Mouse (Mus musculus): ENCODE measurements at regions not wholly inside any gene's neighbourhood (a gene's known extent, or its start where the extent isn't known, plus 50 kb on each side); places are given as distances from the start of the nearest gene placed in this dataset.
A peak's percentile ranks its signal among the peaks of the same experiment; 100 is the strongest.

DNA sequence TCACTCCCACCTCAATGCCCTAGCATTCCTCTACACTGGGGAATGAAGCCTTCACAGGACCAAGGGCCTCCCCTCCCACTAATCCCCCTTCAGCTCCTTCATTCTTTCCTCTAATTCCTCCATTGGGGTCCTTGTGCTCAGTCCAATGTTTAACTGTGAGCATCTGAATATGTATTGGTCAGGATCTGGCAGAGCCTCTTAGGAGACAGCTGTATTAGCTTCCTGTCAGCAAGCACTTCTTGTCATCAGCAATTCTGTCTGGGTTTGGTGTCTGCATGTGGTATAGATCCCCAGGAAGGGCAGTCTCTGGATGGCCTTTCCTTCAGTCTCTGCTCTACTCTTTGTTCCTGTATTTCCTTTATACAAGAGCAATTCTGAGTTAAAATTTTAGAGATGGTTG lies 426.8 kb upstream of the 2610001J05Rik start:
- no peak for DNase-seq (ENCODE audit: low spot score in 2 of 2)

DNA sequence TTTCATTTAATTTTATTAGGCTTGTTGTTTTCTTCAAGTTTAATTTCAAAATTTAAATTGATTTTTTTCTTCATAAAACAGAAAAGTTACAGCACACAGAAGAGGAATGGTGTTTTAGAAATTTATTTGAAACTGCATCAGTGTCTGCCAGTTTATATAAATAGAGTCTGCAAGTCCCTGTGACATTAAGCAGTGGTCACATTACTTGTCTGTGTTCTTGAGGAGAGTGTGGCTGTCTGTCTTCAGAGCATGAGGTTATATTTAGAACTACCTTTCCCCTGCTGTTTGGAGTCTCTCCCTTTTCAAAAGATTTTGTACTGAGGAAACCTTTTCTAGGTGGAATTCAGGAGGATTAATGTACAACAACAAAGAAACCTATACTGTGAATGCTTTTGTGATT lies 426.1 kb upstream of the 2610001J05Rik start:
- DNase-seq (ENCODE audit: low spot score in 2 of 2), result no peak

DNA sequence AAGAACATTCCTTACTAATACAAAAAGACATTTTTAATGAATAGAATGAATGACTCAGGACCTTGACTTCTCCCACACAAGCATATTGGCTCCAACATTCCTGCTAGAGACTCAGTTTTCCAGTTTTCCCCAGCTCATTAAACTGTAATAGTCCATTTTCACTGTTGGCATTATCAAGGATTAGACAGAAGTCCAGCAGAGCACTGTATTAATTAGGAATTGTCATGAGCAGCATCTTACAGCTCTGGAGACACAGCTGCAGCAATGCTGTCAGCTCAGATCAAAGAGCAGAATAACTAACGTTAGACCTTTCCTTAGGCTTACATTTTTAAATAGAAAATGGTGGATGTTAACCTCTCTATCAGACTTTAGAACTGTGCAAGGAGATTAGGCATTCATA lies 419.5 kb upstream of the 2610001J05Rik start:
- no peak for DNase-seq (ENCODE audit: low spot score in 2 of 2)

DNA sequence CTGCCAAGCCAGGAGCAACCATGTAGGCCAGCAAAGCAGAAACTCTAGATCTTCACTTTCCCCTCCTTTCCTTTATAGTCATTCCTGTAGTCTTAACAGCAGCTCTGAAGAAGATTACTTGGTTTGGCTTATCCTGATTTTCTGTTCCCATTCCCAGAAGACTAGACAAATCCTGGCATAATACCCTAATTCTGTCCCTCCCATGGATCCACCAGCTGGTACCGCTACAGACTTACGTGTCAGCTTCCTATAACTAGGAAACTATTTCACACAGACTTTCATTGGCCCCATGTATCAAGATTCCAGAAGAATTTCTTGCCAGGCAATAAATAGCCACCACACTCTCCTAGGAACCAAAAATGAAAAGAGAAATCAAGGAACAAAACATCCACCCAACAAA lies 410.2 kb upstream of the 2610001J05Rik start:
- no peak for DNase-seq (ENCODE audit: low spot score in 2 of 2)

DNA sequence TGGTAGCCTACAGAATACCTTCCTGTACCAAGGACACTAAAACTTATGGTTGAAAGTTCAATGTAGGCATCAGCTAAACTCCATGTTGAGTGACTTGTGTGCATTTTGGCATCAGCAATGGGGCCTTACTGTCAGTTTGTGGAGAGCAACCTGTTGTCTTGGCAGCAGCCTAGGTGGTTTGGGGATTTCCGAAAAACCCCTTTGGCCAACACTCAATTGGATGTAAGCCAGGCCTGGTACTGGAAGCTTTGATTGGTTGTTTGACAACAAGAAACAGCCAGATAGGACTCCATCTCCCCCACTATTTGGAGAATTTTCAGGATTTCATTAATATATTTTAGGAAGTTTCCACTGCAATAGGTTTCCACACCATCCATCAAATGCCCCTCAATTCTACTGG lies 390.6 kb upstream of the 2610001J05Rik start:
- DNase-seq (ENCODE audit: low spot score in 2 of 2), result no peak

DNA sequence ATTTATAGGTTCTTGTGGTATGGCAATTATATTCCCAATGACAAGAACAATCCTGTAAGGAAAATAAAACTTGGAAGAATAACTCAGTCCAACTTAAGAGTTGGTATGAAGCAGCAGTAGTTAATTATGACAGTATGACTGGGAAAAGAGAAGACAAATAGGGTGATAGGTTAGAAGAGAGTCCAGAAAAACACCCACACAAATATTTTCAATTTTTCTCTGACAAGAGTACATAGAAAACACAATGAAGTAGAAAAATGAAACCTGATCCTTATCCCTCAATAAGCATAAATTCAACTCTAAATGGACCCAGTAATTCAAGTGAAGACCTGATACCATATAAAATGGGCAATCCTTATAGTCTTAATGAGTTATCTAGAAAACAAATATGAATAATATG lies 369.0 kb upstream of the 2610001J05Rik start:
- DNase-seq (ENCODE audit: low spot score in 2 of 2), result no peak

DNA sequence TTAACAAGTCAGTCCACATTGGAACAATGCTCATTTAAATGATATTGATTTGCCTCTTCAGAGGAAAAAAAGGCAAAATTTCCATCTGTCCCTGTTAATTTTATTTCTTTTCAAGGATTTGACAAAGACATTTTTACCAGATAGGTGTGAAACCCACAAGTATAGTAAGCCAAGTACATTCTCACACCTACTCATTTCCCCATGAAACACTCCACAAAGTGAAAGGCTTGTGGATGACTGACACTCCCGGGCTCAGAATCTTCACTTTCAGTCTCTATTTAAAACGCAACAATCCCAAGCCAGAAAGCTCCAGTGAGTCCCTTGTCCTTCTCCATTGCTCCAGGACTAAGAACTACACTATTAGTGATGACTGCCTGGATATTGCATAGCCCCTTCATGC lies 367.8 kb upstream of the 2610001J05Rik start:
- no peak for DNase-seq (ENCODE audit: low spot score in 2 of 2)

DNA sequence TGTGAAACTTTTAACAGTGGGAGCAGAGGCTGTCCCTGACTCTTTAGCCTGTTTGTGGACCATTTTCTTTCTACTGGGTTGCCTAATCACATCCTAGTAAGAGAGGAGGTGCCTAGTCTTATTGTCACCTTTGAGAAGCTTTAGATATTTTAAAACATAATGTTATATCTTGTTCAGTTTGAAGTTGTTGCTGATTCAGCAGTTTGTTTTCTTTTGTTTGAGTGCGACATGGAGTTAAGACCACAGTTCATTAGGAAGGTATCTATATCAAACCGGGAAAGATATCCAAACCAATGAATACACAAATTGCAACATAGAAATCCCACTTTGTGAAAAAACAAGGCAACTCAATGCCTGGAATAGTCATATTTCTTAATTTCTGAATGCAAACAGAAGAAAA lies 359.5 kb upstream of the 2610001J05Rik start:
- no peak for DNase-seq (ENCODE audit: low spot score in 2 of 2)

DNA sequence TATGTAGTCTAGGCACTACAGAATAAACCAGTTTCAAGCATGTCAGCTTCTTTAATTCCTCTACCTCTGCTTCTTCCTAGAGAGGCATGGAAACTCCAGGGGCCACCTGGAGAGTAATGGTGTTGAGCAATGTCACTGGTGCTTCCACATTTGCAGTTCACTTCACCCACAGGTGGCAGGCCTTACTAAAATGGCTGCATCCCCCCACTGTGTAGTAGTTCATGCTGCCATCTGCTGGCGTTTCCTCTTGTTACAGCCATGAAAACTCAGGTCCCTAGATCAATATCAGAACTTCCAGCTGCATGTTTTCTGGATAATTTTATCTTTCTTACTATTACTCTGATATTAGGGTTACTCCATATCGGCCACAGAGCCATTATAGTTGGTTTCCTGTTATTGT lies 336.2 kb upstream of the 2610001J05Rik start:
- peak in 1 of 2 experiments; percentile 44 for DNase-seq (ENCODE audit: low spot score in 2 of 2)

DNA sequence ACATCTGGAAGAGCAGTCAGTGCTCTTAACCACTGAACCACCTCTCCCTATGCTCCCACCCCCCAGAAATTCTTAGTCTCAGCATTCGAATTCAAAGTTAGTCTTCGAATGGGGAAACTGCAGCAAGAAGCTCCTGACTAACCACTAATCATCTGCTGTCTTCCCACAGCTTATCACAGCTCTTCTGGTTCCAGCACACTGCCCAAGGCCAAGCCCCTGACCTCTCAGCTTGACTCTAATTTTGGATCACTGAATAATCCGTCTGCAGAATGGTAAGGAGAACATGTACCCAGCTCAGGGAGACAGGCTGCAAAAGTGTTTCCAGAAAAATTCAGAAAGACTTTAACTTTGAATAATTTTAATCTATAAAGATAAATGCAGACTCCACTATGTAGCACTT lies 325.8 kb upstream of the 2610001J05Rik start:
- no peak for DNase-seq (ENCODE audit: low spot score in 2 of 2)

DNA sequence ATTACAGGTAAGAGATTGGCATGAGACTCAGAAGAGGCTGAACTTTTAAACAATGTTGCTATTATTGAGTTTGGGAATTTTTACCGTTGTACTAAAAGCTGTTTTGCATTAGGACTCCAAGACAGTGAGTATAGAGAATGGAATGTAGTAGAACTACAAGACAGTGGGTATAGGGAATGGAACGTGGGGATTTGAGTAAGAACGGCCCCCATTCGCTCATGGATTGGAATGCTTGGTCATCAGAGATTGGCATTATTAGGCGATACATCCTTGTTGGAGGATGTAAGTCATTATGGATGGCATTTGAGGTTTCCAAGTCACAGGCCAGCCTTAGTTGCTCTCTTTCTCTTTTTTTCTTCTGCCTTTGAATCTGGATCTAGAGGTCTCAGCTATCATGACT lies 324.0 kb upstream of the 2610001J05Rik start:
- DNase-seq (ENCODE audit: low spot score in 2 of 2), result no peak

DNA sequence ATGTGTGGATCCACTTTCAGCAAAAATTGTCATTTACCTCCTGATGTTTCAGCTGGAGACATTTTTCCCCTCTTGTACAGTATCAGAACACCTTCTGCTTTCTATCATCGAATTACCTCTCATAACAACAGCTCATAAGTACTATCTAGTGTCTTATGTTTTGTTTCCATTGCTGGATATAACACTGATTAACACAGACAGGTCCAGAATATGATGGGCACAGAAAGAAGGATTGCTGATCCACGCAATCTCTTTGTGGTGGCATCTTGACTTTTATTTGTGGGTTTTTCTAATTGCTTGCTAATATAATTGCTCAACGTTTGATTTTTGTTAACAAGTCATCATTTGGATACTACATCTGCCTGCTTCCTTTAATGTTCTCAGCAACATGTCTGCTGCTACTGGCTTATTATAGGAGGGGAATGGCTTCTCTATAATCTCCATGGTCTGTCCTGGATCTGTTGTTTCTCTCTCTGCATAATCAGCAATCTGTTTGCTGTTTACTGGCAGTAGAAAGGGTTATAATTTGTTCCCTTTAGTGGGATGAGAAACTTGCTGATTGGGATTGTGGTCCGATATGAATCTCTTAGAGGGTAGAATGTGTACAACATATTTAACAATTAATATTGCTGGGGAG lies 320.2 kb upstream of the 2610001J05Rik start:
- DNase-seq (ENCODE audit: low spot score in 2 of 2), result no peak

DNA sequence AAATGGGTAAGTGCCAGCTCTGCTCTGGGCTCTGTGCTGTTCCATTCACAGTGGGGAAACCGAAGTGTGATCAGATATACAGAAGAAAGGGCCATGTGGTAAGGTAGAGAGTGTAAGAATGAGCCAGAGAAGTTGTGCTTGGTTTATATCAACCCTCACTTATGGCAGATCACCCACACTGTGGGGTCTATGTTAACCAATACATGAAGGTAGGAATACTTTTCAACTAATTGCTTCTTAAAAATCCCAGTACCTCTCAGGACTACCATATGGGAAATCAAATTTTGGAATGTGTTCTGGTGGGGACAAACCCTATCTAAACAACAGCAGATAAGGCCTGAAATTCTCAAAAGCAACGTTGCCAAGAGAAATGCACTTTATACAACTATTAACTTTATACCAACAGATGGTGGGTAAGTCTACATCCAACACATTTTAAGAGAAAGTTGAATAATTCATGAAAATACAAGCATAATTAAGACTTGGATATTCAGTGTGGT lies 314.7 kb upstream of the 2610001J05Rik start:
- DNase-seq (ENCODE audit: low spot score in 2 of 2), result no peak

DNA sequence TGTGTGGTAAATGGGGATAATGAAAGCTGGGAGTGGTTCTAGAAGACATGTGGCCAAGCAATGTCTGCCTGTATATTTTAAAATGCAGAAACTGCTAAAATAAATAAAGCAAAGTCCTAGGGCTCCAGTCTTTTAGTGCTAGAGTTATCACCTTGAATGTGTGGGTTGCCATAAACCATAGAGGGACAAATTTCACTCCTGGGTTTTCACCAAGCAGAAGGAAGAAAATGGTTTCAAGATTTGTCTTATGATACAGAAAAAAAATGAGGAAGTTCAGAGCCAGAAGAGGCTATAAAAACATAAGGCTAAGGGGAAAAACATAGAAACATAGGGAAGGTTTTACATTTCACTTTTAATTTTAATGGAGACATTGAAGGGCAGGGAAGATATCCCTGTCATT lies 276.1 kb upstream of the 2610001J05Rik start:
- no peak for DNase-seq (ENCODE audit: low spot score in 2 of 2)

DNA sequence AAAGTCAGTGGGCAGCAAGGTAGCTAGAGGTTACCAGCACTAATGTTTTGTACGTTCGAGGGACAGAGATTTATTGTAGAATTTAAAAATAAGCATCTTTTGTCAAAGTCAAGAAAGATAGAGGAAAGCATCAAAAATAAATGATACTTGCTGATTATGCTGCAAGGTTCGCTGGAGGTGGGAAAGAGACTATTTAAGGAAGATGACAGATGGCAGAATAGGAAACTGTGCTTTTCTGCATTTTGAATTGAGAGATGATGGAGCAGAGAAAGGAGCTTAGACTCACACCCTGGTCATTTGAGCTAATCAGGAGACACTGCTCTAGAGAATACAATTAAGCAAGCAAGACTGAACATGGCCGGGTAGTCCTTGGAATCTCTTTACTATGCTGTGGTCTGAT lies 275.1 kb upstream of the 2610001J05Rik start:
- DNase-seq (ENCODE audit: low spot score in 2 of 2), result no peak

DNA sequence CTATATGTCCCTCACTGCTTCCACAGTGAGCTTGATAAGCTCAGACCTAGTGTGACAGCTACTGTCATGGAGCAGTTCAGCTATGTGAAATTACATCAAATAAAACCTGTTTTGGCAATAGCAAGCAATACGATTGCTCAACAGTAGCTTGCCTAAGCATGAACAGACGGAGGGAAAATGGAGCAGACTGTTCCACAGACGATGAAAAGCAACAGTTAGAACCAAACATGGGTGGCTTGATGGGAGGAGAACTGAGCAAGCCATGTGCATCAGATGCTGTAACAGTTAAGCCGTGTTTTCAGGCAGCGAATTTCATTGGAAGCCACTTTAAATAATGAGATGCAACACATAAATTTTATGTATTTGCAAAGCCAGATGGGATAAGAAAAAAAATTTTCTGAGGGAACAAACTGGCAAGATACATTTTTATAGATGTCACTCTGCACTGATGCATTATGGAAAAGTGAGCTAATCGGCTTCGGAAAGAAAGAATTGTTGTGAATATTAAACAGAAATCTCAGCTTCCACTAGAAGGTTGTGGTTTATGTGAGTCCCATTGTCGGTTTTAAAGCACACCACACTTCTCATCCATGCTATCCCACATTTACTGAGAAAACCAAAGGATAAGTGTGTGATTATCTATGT lies 270.9 kb upstream of the 2610001J05Rik start:
- no peak for DNase-seq (ENCODE audit: low spot score in 2 of 2)

DNA sequence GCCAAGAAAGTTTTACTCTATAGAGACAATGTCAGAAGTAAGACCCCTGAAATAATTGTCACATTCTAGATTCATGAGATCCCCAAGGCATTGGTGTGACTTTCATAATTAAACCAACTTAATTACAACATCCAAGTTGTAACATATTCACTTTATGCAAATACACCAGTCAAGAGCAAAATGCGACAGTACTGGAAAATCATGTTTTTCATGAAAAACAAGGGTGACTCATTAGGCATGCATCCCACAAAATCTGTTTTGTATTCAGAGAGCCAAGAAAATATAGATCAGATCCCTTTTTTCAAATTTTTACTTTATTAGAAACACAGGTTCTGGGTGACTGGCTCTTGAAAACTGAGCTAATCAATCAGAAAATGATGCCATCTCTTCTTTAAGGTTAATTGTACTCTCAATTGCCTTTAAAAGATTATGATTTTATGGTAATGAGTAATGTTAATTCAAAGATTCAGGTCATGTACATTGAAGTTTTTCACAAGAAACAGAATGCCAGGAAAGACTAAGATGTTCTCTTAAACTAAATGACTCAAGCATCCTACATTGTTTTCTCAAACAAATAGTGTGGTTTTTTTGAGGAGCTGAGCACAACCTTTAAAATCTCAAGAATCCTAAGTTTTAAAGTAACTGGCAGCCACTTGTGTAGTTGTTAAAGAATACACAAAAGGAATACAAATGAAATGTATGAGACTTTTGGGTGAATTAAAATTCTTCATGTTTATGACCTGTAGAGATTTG lies 259.2 kb upstream of the 2610001J05Rik start:
- DNase-seq (ENCODE audit: low spot score in 2 of 2), result no peak

DNA sequence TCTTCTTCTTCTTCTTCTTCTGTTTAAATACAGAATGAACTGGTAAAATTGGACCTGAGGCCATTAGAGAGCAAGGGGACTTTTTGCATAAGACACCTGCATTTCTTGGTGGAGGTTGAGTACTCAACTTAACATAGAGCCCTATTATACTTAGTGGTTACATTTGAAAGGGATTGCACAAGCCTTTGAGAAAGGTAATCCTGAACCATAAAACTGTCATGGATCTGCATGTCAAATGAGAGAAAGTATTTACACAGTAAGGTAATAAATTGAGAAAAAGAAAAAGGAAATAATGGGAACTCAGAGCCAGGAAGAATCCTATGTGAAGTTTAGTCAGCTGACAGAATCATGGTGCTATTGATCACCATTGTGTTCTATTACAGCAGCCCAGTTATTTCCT lies 258.1 kb upstream of the 2610001J05Rik start:
- no peak for DNase-seq (ENCODE audit: low spot score in 2 of 2)

DNA sequence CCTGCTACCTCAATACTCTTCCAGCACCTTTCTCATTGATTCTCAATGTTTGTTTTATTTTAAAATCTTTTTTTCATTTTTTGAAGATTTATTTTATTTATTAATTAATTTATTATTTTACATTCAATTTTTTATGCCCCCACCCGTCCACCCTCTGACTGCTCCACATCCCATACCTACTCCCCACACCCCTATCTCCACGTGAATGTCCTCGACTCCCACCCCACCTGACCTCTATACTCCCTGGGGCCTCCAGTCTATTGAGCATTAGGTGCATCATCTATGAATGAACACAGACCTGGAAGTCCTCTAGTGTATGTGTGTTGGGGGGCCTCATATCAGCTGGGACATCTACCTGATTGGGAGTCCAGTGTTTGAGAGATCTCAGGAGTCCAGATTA lies 251.0 kb upstream of the 2610001J05Rik start:
- no peak for DNase-seq (ENCODE audit: low spot score in 2 of 2)

DNA sequence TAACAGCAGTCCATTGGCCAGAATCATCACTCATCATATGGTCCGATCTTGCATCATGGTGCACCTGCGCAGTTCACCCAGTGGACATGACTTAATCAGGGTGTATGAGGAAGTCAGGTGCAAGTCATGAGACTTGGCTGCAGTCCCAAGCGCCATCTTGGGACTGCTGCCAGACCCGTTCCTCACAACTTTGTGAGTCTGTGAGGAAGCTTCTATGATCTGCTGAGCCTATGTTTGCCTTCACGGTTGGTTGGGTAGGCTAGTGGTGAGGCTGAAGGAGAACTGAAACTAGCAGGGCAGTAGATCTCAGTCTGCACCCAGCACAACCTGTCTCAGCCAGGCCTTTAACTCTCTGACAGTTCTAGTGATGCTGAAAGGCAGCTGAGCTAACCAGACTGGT lies 250.2 kb upstream of the 2610001J05Rik start:
- peak in 1 of 2 experiments; percentile 28 for DNase-seq (ENCODE audit: low spot score in 2 of 2)

DNA sequence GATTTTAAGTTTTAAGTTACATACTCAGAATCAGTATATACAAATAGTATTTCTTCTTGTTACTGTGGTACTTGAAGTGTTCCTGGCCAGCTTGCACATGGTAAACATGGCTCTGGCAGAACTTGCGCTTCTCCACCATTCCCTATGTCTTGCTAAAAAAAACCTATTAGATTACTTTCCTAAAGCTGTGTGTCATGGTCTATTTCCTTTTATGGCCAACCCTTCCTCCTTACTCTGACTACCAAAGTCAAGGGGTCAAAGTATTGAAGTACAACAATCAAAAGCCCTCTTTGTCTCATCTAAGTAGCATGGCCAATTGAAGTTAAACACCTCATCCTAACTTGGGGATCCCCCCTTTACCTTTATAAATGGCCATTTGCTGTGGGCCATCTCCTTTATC lies 223.6 kb upstream of the 2610001J05Rik start:
- no peak for DNase-seq (ENCODE audit: low spot score in 2 of 2)

DNA sequence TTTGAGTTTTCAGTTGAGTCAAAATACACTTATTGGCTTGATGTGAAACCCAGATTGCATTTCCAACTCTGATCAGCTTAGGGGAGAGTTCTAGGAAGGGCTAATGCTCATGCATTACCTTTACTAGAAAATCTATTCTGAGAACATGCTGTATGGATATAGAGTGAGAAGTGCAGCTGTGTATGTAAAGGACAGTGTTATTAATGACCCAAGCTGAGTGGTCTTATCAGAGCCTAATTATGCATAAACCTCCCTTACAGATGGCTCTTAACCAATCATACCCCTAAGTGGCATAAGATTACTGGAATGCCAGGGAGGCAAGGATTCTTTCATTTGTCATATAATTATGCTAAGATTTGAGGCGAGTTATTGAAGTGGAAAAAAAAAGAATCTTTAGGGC lies 210.6 kb upstream of the 2610001J05Rik start:
- DNase-seq (ENCODE audit: low spot score in 2 of 2), result no peak

DNA sequence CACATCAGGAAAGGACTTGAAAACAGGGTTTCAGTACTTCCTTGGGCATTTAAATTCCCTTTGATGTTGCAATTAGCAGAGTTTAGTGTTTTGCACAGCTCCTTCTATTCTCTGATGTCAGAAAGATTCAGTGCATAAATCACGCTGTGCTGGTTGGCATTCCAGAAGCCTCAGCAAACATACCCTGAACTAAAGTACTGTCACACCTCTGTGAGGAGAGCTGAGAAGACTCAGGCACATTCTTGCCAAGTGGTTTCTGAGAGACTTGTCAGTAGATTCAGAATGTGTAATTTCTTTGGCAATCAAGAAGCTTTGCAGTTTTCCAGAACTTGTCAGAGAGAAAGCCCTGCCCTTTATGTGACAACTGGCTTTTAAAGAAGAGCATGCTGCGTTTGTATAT lies 192.4 kb upstream of the 2610001J05Rik start:
- DNase-seq (ENCODE audit: low spot score in 2 of 2), result no peak

Measured in spleen, postnatal 10 days (tissue).